Mouse (Mus musculus) E14TG2a.4 (cell line): Measurements from ENCODE around the gene Pabpc4.

Experiments
- CTCF ChIP-seq: conservative IDR thresholded peaks from 2 replicates; pipeline ENCODE4 v1.5.1; 2014; ENCODE audit warnings: low read length
- NANOG ChIP-seq: IDR thresholded peaks from 2 replicates; pipeline ENCODE4 v1.6.1; 2014; ENCODE audit warnings: borderline replicate concordance, low read length, mixed read lengths

DNA sequence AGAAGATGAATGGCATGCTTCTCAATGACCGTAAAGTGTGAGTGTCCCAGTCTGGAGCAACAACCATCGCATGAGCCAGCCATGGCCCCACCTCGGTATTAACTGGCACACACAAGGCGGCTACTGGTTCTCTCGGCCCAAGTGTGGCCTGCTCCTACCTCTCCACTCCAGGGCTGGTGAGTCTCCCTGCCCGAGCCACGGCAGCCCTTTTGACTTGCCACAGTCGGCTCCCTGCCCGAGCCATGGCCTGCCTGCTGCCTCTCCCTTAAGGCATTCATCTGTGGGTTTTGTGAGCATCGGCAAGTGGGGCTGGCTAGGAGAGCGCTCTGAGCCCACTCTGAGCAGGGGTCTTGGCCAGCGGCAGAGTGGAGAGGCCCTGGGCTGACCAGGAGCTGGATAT lies 26.9 kb downstream of the Pabpc4 start:
- TF ChIP-seq CTCF (no peak), NANOG (no peak)
